Mouse (Mus musculus) spleen, embryonic (tissue): ENCODE measurements around the gene Olfm2.

Source experiments
- CTCF ChIA-PET: fragments of 350-600 bp; sonication (Branson Sonifier 250); formaldehyde crosslinking; loops from one replicate; lab custom pipeline; 2022; lab: Charles Lee

Gene Olfm2

GRCm38 (mm10) chr9:20745129-20745966 is 801 bp downstream of the Olfm2 start:
- CTCF ChIA-PET, result no interaction called here

DNA sequence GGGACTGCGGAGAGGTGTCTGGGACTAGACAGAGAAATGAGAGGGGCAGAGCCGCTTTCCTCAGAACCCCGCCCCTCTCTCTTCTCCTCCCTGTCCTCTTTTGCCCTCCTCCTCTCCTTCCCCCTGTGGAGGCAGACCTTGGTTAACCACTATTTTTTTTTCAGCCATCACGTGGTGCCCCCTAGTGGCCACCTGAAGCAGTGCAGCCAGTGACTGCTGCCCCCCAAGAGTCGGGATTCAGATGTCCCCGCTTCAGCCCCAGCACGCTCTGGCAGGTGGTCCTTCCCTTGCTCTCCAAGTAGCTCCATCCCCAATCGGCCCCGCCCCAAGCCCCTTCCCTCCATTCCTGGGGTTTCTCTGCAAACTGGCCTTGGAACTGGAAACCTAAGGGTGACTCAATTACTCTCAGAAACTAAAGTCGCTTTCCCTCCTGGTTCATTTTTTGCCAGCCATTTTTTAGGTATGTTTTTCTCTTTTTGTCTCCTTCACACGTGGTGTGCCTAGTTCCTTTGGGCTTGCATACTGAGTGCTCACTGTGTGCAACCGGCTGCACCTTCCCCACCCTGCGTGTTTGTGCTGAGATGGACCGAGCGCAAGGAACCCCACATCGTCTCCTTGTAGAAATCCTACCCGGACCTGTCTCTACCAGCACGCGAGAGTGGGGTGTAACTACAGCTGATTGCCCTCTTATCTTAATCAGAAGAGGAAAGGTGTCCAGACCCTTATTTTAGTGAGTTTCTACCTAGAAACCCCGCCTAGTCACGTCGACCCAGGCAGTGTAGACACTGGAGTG is 2.0 kb downstream of the Olfm2 start:
- CTCF ChIA-PET, result no interaction called here

DNA sequence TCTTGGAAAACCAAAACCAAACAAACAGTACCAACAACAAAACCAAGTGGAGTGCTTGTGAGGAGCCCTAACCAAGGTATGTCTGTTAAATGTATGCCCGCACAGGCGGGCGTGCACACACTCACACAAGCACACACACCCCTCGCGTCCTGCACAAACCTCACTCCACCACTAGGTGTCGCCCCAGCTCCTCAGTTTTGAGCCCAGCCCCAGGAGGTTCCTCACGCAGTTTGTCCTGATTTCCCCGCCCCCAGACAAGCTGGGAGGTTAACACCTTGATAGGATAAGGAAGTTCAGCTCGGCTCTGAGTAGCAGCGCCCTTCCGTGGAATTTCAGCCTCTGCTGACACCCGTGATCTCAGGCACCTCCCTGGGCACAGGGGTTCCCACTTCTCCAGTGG is 5.7 kb downstream of the Olfm2 start:
- CTCF ChIA-PET, result interaction anchor here (0.6 kb wide), 1 partner anchor 10 kb away, joined by 9 read pairs; no protein-coding TSS in a partner anchor

DNA sequence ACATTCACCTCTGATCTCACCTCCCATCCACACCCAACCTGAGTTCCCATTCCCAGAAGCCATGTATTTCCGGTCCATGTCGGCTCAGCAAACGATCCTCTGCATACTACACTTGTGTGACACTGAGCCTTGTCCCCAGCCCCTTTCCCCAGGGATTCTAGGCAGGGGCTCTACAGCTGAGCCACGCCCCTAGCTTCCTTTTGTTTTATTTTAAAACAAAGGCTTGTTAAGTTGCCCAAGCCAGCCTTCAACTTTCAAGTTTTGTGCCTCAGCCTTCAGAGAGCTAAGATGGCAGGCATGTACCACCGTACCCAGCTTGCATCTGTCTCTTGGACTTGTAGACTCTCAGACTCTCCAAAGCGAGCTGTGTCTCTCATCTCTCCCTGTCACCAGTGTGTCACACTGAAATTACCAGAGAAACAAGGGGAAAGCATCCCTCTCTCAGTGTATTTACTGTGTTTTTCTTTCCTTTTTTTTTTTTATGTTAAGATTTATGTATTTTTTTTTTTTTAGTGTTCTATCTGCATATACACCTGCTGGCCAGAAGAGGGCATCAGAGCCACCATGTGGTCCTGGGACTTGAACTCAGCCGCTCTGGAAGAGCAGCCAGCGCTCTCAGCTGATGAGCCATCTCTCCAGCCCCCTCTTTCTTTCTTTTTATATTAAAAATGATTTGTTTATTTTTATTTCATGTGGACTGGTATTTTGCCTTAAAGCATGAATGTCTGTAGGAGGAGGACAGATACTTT is 7.7 kb downstream of the Olfm2 start:
- CTCF ChIA-PET, result interaction anchor here (0.7 to 0.8 kb wide), 3 partner anchors 14 to 94 kb away, joined by 3 to 9 read pairs (median 4); no protein-coding TSS in a partner anchor

DNA sequence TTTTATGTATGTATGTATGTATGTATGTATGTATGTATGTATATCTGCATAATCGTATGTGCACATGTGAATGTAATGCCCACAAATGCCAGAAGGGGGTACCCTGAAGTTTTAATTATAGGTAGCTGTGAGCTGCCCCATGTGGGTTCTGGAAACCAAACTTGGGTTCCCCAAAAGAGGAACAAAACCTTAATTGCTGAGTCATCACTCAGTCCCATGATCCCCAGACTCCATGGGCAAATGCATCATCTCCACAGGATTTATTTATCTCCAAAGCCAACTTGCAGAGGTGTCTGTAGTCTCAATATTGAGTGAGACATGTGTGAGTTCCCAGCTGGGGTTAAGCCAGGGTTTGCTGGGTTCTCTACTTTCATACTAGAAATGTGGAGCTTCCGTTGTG is 8.9 kb downstream of the Olfm2 start:
- CTCF ChIA-PET, result no interaction called here

- CTCF ChIA-PET, result no interaction called here
Observed at GRCm38 (mm10) chr9:20734692-20735091, 11.5 kb downstream of the Olfm2 start.

DNA sequence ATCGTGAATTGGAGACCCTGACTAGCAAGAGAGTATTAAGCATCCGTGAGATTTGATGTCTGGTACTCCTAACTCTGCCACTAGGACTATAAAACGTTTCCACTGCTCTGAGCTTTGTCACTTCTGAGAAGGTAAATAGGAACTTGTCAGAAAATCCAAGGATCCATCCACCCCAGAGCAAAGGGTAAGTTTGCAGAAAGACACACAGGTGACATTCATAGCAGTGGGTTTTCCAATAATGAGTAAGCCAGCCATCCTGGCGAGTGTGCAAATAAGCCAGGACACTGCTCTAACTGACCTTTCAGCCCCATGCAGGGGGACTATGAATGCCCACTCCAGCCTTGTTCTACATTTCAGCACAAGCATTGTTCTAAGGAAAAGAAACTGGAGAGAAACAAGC is 14.4 kb downstream of the Olfm2 start:
- CTCF ChIA-PET, result no interaction called here

- CTCF ChIA-PET, result no interaction called here
Observed at GRCm38 (mm10) chr9:20729451-20729850, 16.7 kb downstream of the Olfm2 start.

DNA sequence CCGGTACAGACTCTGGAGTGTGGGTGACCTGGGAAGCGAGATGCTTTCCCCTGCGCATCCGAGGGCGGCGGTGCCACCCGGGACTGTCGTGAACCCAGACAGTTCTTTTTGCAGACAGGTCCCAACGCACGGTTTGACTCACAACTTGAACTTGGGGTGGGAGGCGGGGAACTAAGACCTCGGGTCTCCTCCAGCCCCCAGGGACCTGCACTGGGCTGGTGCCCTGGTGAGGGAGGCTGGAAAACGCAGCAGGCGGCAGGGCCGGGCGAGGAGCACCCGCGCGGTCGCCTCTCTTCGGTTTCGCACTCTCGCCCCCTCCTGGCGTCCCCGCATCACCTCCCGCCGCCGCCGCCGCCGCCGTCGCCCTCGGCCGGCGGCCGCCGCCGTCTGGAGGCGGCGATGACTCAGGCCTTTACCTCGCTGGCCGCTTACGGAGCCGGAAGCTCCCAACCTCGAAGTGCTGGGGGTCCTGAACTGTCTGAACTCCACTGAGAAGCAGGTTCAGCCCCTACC is 18.5 kb downstream of the Olfm2 start:
- CTCF ChIA-PET, result no interaction called here

GRCm38 (mm10) chr9:20726859-20727600 is 19.1 kb downstream of the Olfm2 start:
- CTCF ChIA-PET, result interaction anchor here (0.5 kb wide), 1 partner anchor 63 kb away, joined by 3 read pairs; no protein-coding TSS in a partner anchor

GRCm38 (mm10) chr9:20726134-20726858 is 19.9 kb downstream of the Olfm2 start:
- CTCF ChIA-PET, result interaction anchor here (0.5 kb wide), 1 partner anchor 62 kb away, joined by 3 read pairs; no protein-coding TSS in a partner anchor

DNA sequence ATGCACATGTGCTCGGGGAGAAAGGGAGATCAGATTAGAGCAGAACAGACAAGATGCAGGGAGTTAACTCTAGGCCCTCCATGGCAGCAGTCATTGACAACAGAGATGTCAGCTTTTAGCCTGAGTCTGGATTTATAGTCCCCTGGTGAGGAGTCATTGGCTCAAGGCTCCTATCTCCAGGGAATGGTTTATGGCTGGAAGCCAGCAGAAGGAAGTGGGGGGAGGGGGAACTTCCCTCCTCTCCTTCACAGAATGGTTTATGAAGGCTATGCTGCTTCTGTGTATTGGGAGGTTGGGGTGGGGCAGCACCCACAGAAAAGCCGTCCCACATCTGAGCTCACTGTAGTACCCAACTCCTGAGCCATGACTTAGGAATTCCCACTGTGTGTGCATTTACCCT is 24.6 kb downstream of the Olfm2 start:
- CTCF ChIA-PET, result no interaction called here

- CTCF ChIA-PET, result no interaction called here
Observed at GRCm38 (mm10) chr9:20715332-20715731, 30.8 kb downstream of the Olfm2 start.

DNA sequence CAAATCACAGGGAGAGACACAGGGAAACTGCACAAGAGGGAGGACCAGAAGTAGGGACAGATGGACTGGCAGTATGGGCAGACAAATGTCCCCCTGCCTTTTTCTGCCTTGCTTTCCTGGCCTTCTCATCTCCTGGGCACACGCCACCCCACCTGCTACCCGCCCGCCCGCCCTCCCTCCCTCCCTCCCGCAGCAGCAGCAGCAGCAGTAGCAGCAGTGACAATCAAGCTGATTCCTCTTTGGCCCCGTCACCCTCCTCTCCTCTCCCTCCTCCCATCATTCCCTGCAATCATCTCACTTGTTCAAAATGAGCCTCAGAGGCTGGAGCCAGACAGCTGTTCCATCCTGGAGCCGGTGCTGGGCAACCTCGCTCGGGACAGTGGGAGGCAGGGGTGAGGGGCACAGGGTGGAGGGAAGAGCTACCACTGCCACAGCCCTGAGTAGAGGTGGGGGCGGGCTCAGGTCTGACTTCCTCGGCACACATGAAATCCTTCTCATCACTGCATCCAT is 32.6 kb downstream of the Olfm2 start:
- CTCF ChIA-PET, result no interaction called here

DNA sequence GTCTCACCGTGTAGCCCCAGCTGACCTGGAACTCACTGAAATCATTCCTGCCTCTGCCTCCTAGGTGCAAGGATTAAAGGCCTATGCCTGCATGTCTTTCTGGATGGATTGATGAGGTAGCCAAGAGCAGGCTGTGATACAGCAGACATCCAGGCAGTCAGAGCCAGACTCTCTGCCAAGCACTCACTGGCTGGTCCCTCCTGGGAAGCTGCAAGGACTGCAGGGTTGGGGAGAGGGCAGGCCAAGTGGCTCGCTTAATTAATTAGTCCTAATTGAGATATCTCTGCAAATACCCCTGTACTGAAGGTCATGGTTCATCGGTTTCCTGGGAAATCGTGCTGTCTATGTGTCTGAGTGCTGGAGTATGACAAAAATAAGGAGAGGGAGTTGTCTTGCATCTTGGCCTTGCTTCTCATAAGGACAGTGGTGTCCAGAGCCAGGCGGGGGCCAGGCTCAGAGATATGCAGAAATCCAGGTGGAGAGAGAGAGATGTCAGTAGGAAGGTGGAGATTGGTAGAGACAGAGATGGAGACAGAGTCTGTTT is 33.1 kb downstream of the Olfm2 start:
- CTCF ChIA-PET, result no interaction called here

GRCm38 (mm10) chr9:20710471-20710870 is 35.7 kb downstream of the Olfm2 start:
- CTCF ChIA-PET, result no interaction called here

- CTCF ChIA-PET, result no interaction called here
Observed at GRCm38 (mm10) chr9:20705981-20706380, 40.2 kb downstream of the Olfm2 start.

DNA sequence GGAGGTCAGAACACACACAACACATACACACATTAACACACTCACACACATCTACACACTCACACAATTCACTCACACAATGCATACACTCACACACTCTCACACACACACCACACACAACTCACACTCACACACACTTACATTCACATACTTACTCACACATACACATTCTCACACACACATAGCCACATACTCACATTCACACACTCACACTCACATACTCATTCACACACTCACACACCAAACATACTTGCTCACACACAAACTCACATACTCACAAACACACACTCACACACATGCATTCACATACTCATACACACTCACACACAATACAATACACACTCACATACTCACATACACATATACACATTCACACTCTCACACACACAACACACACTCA is 40.7 kb downstream of the Olfm2 start:
- CTCF ChIA-PET, result no interaction called here

DNA sequence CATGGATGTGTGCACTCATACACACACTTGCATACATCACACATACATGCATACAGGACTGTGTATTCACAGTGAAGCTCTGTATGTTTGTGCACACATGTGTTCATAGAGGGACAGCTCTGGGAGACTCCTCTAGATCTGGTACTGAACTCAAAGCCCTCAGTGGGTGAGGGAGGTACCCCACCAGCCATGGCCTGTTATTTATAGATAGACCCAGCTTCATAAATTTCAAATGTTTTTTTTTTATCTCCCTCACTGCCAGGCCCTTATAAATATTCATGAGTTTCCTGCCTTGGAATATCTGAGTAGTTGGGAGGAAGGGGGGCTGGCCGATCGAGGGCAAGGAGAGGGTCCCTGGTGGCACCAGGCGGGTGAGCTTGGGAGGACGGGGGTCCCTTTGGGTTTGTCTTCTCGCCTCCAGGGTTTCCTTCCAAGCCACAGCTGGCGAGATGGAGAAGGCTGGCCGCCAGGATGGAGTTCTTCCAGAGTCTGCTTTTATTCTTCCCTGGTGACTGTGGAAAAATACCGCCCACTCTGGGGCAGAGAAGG is 42.2 kb downstream of the Olfm2 start:
- CTCF ChIA-PET, result interaction anchor here (0.6 to 1.0 kb wide), 2 partner anchors 37 to 238 kb away, joined by 3 read pairs; no protein-coding TSS in a partner anchor
